Mouse (Mus musculus): ENCODE measurements around the gene Dhx33. TPM values are rescaled to one million over a fixed set of nuclear protein-coding genes. Genes with fewer than 3 reads are reported as not detected.
A peak's percentile ranks its signal among the peaks of the same experiment; 100 is the strongest.

Gene Dhx33
- polyA plus RNA-seq, 1 experiment from 2014 or later = 21.3 TPM

DNA sequence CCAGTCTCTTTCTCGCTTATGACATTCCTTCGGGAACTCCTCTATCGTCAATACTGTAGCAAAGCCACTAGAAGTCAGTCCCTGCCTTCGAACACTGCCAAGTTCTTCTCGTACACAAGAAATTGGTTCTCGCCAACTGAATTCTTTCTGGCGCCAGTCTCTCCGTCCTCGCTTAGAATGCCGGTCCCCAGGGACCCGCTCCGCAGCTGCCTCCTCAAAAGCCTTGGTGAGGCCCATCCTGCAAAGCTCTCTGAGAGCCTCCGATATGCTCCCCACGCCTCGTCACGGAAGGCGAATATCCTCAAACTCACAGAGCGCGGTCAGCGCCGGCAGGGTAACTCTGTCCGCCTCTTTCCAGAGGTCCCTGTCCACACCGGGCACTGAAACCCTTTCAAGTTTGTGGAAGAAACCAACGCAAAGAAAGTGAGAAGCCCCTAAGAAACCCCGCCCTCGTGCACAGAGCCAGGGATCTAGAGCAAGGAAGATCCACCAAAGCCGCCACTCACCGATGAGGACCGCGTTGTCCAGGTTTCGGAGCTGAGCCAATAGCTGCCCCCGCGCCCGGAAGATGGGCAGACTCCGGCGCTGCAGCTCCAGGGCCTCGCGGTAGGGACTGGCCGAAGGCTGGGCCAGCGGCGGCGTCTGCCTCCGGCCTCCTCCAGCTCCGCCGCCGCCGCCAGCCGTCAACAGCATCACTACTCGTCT, 474 bp downstream of the Dhx33 start:
- peak overlapping the region; percentile 96 for H3K4me3 ChIP-seq (ENCODE audit: low read depth, low read length)
- H3K27ac ChIP-seq (replicated peaks; ENCODE audit: low read depth, low read length) = peak overlapping the region; percentile 54
- no peaks in the 10 kb centered on the region for H3K9me3 ChIP-seq (ENCODE audit: control insufficient read depth, low read length)
- peaks cover 13% of the 10 kb centered on the region for H3K4me1 ChIP-seq (ENCODE audit: control insufficient read depth, insufficient read depth, low read length)
- peak; percentile 76 for DNase-seq (ENCODE audit: low spot score)
- under 1% methylated on average over 39 of the region's 49 CpGs for WGBS
- H3K4me2 ChIP-seq (ENCODE audit: low read depth, low read length) = peak overlapping the region; percentile 69
- H3K36me3 ChIP-seq (ENCODE audit: control insufficient read depth, insufficient read depth, low read length) = peaks cover 23% of the 10 kb centered on the region
- peak; percentile 76 for ATAC-seq (ENCODE audit: low read depth)
- peak overlapping the region; percentile 74 for H3K9ac ChIP-seq (ENCODE audit: low read depth, low read length)
- H3K27me3 ChIP-seq (replicated peaks; ENCODE audit: control insufficient read depth, insufficient read depth, low read length) = no peaks in the 10 kb centered on the region

DNA sequence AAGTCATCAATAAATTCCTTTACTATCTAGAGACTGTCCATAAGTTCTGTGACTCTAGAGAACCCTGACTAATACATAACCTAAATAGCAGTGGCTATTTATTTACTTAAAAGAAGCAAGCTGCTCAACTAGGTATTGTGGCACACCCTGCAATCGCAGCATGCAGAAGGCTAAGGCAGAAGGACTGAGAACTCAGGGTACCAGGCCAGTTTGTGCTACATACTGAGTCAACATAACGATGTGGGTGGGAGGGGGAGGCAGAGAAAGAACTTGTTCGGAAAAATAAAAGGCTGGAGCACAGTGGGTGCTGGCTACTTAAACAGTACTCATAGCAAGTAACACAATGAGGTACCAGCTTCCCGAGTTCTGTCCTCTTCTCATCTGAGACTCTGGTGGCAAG, 3.1 kb downstream of the Dhx33 start:
- WGBS = 93% methylated on average over 4 of the region's 4 CpGs
- no peak overlapping the region for H3K27ac ChIP-seq (replicated peaks; ENCODE audit: low read depth, low read length)
- no peak for DNase-seq (ENCODE audit: low spot score)
- no peaks in the 10 kb centered on the region for H3K9me3 ChIP-seq (ENCODE audit: control insufficient read depth, low read length)
- no peaks in the 10 kb centered on the region for H3K27me3 ChIP-seq (replicated peaks; ENCODE audit: control insufficient read depth, insufficient read depth, low read length)
- H3K4me3 ChIP-seq (ENCODE audit: low read depth, low read length) = no peak overlapping the region
- H3K9ac ChIP-seq (ENCODE audit: low read depth, low read length) = no peak overlapping the region
- no peak for ATAC-seq (ENCODE audit: low read depth)
- no peak overlapping the region for H3K4me2 ChIP-seq (ENCODE audit: low read depth, low read length)
- peaks cover 13% of the 10 kb centered on the region for H3K4me1 ChIP-seq (ENCODE audit: control insufficient read depth, insufficient read depth, low read length)
- H3K36me3 ChIP-seq (ENCODE audit: control insufficient read depth, insufficient read depth, low read length) = peaks cover 42% of the 10 kb centered on the region

DNA sequence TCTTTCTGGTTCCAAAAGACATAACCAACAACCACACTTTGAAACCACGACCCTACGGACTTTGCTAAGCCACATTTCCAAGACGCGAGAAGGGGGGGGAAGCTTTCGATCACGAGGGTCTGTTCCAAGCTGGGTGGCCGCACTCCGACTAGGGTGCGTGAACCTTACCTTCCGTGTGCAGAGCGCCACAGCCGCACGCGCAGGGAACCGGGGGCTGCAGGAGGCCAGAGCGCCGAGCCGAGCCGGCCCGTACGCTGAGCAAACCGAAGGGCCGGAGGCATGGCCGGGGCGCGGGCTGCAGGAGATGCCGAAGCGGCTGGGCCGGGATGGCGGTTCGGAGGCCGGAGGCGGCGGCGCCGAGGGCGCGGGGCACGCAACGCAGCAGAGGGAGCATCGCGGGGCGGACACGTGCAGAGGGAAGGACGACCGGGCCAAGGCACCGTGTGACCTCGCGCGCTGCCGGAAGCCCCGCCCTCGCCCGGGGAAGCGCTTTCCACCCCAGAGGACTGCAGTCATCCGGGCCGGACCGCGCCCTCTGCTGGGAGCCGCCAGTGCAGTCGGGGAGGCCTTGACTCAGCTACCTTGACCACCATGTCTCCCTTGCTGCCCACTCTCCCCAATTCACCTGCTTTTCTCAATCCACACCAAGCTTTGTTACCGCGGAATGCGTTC, 21.5 kb downstream of the Dhx33 start, which contains the start of gene C1qbp:
Gene C1qbp, minus strand, starts transcription at position 470 of the 672 bp plus-strand sequence.
- Histone ChIP-seq H3K27me3 (replicated peaks; ENCODE audit: control insufficient read depth, insufficient read depth, low read length) (no peaks in the 10 kb centered on the region), H3K4me2 (ENCODE audit: low read depth, low read length) (peak within 1 kb of the TSS; percentile 80), H3K9me3 (ENCODE audit: control insufficient read depth, low read length) (no peaks in the 10 kb centered on the region), H3K4me1 (ENCODE audit: control insufficient read depth, insufficient read depth, low read length) (peaks cover 11% of the 10 kb centered on the region; the same call in 1 of the 2 replicates), H3K9ac (ENCODE audit: low read depth, low read length) (peak within 1 kb of the TSS; percentile 94), H3K36me3 (ENCODE audit: control insufficient read depth, insufficient read depth, low read length) (peaks cover 64% of the 10 kb centered on the region), H3K4me3 (ENCODE audit: low read depth, low read length) (peak within 1 kb of the TSS; percentile 99), H3K27ac (replicated peaks; ENCODE audit: low read depth, low read length) (no peak within 1 kb of the TSS; the same call in 1 of the 2 replicates)
- ATAC-seq (ENCODE audit: low read depth) (peak; percentile 98), DNase-seq (ENCODE audit: low spot score) (peak; percentile 92)
- under 1% methylated on average over 37 of the region's 64 CpGs for WGBS

DNA sequence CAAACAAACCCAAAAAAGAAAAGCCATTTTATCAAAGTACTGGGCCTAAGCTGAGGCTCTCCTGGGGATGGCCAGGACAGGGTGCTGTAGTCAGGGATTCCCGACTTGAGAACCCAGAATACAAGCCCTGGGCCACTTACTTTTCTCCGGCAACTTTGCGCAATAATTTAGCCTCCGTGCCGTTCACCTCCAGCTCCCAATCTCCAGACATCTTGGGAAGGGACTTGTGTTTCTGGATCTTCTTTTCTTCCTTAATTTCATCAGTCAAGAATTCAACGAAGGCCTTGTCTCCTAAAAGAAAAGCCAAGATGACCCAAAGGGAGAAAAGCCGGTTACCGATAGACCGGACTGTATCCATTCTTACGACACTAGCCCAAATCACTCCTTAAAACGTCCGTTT, 22.2 kb downstream of the Dhx33 start:
- ATAC-seq (ENCODE audit: low read depth) = no peak
- no peaks in the 10 kb centered on the region for H3K27me3 ChIP-seq (replicated peaks; ENCODE audit: control insufficient read depth, insufficient read depth, low read length)

DNA sequence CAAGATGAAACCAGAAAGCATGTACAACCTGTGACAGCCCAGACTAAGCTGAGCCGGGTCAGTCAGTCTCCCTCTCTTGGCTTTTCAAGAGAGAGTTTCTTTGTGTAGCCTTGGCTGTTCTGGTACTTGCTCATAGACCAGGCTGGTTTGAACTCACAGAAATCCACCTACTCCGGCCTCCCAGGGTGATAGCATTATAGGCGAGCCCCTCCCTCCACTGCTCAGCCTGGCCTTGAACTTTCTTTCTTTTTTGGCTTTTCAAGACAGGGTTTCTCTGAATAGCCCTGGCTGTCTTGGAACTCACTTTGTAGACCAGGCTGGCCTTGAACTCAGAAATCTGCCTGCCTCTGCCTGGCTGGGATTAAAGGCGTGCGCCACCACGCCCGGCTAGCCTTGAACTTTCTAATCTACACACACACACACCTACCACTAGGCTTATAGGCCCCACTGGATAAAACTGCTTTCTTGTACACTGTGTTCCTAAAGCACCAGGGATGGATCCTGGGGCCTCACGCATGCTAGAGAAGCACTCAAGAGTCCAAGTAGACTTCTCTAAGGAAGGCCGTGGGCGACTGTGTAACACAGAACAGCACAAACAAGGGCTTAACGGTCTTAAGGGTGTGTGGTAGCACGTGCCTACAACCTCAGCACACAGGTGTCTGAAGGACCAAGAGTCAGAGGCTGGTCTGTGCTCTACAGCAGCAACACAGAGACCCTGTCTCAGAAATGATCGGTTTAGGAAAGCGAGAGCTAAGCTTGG, 23.3 kb downstream of the Dhx33 start:
- Histone ChIP-seq H3K4me3 (ENCODE audit: low read depth, low read length) (peak overlapping the region; percentile 99; the same call in 1 of the 2 replicates), H3K4me1 (ENCODE audit: control insufficient read depth, insufficient read depth, low read length) (peaks cover 11% of the 10 kb centered on the region; the same call in 1 of the 2 replicates), H3K9me3 (ENCODE audit: control insufficient read depth, low read length) (no peaks in the 10 kb centered on the region), H3K36me3 (ENCODE audit: control insufficient read depth, insufficient read depth, low read length) (peaks cover 64% of the 10 kb centered on the region), H3K9ac (ENCODE audit: low read depth, low read length) (0 out of 2 replicates have a peak overlapping the region, but pooled peaks have one; percentile 3), H3K27ac (replicated peaks; ENCODE audit: low read depth, low read length) (no peak overlapping the region), H3K27me3 (replicated peaks; ENCODE audit: control insufficient read depth, insufficient read depth, low read length) (no peaks in the 10 kb centered on the region), H3K4me2 (ENCODE audit: low read depth, low read length) (peak overlapping the region; percentile 80; the same call in 1 of the 2 replicates)
- ATAC-seq (ENCODE audit: low read depth) = no peak
- WGBS = 93% methylated on average over 14 of the region's 14 CpGs
- DNase-seq (ENCODE audit: low spot score) = no peak

More for the DNA sequence above, 22.2 kb downstream of the Dhx33 start:
- peak overlapping the region; percentile 94 for H3K9ac ChIP-seq (ENCODE audit: low read depth, low read length)
- DNase-seq (ENCODE audit: low spot score) = no peak
- no peaks in the 10 kb centered on the region for H3K9me3 ChIP-seq (ENCODE audit: control insufficient read depth, low read length)
- H3K36me3 ChIP-seq (ENCODE audit: control insufficient read depth, insufficient read depth, low read length) = peaks cover 64% of the 10 kb centered on the region
- WGBS = 8% methylated on average over 12 of the region's 12 CpGs
- peak overlapping the region; percentile 99 for H3K4me3 ChIP-seq (ENCODE audit: low read depth, low read length)
- H3K4me1 ChIP-seq (ENCODE audit: control insufficient read depth, insufficient read depth, low read length) = peaks cover 11% of the 10 kb centered on the region; the same call in 1 of the 2 replicates
- no peak overlapping the region for H3K27ac ChIP-seq (replicated peaks; ENCODE audit: low read depth, low read length)
- peak overlapping the region; percentile 80 for H3K4me2 ChIP-seq (ENCODE audit: low read depth, low read length)

DNA sequence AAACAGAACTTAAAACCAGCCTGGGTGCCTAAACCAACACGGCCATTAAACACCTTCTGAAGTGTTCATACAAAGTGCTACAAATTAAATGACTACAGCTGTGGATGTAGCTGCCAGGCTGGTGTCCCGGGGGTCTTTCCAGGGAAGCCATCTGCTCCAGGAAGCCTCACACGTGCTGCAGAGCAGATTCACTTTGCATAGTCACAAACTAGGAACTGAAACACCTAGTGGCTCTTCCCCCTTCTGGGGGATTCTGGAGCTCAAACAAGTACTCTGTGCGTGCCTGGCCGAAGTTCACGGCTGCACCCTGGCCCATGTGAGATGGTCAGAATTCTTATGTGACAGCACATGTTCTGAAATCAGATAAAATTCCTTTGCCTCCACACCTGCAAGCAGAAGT, 24.0 kb downstream of the Dhx33 start:
- H3K27ac ChIP-seq (replicated peaks; ENCODE audit: low read depth, low read length) = no peak overlapping the region
- DNase-seq (ENCODE audit: low spot score) (no peak), ATAC-seq (ENCODE audit: low read depth) (no peak)
- peaks cover 64% of the 10 kb centered on the region for H3K36me3 ChIP-seq (ENCODE audit: control insufficient read depth, insufficient read depth, low read length)
- H3K4me2 ChIP-seq (ENCODE audit: low read depth, low read length) = no peak overlapping the region
- H3K4me3 ChIP-seq (ENCODE audit: low read depth, low read length) = no peak overlapping the region
- 82% methylated on average over 6 of the region's 6 CpGs for WGBS
- no peaks in the 10 kb centered on the region for H3K9me3 ChIP-seq (ENCODE audit: control insufficient read depth, low read length)
- peaks cover 11% of the 10 kb centered on the region; the same call in 1 of the 2 replicates for H3K4me1 ChIP-seq (ENCODE audit: control insufficient read depth, insufficient read depth, low read length)
- no peaks in the 10 kb centered on the region for H3K27me3 ChIP-seq (replicated peaks; ENCODE audit: control insufficient read depth, insufficient read depth, low read length)
- no peak overlapping the region for H3K9ac ChIP-seq (ENCODE audit: low read depth, low read length)

DNA sequence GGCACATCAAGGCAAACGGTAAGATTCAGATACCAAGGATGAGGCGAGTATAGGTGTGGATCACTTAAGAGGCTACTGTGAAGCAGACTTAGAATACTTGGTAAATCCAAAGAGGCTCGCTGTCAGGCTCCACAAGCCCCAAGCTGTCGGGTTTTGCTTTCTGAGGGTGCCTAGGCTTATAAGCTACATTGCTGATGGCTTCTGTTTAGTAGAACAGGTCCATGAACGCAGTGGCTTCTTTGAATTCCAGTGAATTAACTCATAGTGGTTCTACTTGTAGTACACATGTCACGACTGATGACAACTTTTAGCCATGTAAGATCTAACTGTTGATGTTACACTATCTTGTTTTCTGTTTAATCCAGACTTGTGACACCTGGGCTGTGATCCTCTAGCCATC, 26.9 kb downstream of the Dhx33 start:
- ATAC-seq (ENCODE audit: low read depth) (no peak), DNase-seq (ENCODE audit: low spot score) (no peak)
- Histone ChIP-seq H3K27me3 (replicated peaks; ENCODE audit: control insufficient read depth, insufficient read depth, low read length) (no peaks in the 10 kb centered on the region), H3K9me3 (ENCODE audit: control insufficient read depth, low read length) (no peaks in the 10 kb centered on the region), H3K36me3 (ENCODE audit: control insufficient read depth, insufficient read depth, low read length) (peaks cover 81% of the 10 kb centered on the region), H3K4me3 (ENCODE audit: low read depth, low read length) (no peak overlapping the region), H3K27ac (replicated peaks; ENCODE audit: low read depth, low read length) (no peak overlapping the region), H3K4me1 (ENCODE audit: control insufficient read depth, insufficient read depth, low read length) (peaks cover 11% of the 10 kb centered on the region; the same call in 1 of the 2 replicates), H3K9ac (ENCODE audit: low read depth, low read length) (no peak overlapping the region), H3K4me2 (ENCODE audit: low read depth, low read length) (no peak overlapping the region)
- 81% methylated on average over 6 of the region's 6 CpGs for WGBS

DNA sequence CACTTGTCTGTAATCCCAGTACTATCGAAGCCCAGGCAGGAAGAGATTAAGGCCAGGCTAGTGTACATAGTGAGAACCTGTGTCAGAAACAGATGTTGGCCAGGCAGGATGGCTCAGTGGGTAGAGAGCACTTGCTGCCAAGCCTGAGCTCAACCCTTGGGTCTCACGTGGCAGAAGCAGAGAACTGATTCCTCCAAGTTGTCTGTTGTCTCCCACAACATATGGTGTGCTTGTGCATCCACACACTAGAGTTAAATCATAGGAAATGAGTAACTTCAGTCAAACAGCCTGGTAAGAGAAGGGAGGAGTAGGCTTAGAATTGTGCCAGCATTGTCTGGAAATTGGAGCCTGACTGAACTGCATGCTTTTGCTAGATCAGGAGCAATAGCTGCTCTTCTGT, 29.0 kb downstream of the Dhx33 start:
- no peak for DNase-seq (ENCODE audit: low spot score)
- no peak for ATAC-seq (ENCODE audit: low read depth)
- H3K9me3 ChIP-seq (ENCODE audit: control insufficient read depth, low read length) = no peaks in the 10 kb centered on the region
- H3K9ac ChIP-seq (ENCODE audit: low read depth, low read length) = no peak overlapping the region
- H3K4me1 ChIP-seq (ENCODE audit: control insufficient read depth, insufficient read depth, low read length) = no peaks in the 10 kb centered on the region; the same call in 1 of the 2 replicates
- no peak overlapping the region for H3K4me2 ChIP-seq (ENCODE audit: low read depth, low read length)
- no peak overlapping the region for H3K27ac ChIP-seq (replicated peaks; ENCODE audit: low read depth, low read length)
- no peaks in the 10 kb centered on the region for H3K27me3 ChIP-seq (replicated peaks; ENCODE audit: control insufficient read depth, insufficient read depth, low read length)
- WGBS = 70% methylated on average over 2 of the region's 2 CpGs
- H3K4me3 ChIP-seq (ENCODE audit: low read depth, low read length) = no peak overlapping the region
- H3K36me3 ChIP-seq (ENCODE audit: control insufficient read depth, insufficient read depth, low read length) = peaks cover 82% of the 10 kb centered on the region

Measured in embryonic facial prominence, embryonic 14.5 days (tissue).